Mouse (Mus musculus) retina, adult 2 months (tissue): Measurements from ENCODE around the gene Pbld2.

Source experiments
- DNase-seq: peaks from one replicate; pipeline ENCODE4 v3.0.0-alpha.2; 2012; ENCODE audit warnings: low read depth, low spot score

Pbld2 gene

GRCm38 (mm10) chr10:63062696-63063095 lies 38.6 kb downstream of the Pbld2 start:
- DNase-seq, result no peak

DNA sequence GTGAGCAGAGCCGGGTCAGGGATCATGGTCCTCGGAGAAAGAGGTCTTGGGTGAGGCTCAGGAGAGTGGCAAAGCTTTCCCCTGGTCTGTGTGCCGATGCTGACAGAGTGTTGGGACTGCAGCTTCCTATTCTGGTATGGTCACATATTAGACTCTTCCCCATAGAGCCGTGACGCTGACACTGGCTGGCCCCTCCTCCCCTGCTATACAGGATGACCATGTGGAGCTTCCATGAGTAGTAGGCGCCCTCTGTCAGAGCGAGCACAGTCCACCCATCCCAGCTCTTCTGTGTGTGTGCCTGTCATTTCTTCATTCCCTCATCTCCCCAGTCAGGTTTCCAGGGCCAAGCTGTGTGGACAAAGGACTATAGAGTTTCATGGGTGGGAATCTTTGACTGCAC lies 39.2 kb downstream of the Pbld2 start:
- no peak for DNase-seq

DNA sequence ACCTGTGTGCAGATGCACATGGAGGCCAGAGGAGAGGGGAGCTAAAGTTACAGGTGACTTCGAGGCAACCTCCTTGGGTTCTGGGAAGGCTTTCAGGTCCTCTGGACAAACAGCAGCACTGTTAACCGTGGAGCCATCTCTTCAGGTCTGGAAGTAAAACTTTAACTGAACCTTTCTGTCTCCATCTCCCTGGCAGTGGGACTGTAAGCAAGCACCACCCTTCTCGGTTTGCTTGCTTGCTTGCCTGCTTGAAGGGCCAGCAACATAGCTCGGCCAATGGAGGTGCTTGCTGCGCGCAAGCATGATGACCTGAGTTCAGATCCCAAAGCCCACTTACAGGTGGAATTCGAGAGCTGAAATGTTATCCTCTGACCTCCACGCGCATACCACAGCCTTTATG lies 40.4 kb downstream of the Pbld2 start:
- no peak for DNase-seq

DNA sequence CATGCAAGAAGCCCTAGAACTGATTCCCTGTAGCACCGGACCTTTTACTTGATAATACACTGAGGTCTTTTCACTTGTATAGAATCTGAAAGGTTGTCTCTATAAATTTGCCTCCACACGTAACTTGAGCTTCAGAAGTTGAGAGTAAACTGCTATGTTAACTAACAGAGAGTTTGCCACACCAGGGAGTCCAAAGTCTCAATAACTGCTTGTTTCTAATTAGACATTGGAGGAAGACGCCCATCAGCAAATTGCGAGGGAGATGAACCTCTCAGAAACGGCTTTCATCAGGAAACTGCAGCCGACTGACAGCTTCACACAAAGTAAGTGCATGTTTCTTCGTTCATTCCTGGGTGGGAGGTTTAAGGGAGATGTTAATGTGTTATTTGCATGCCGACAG lies 41.4 kb downstream of the Pbld2 start:
- no peak for DNase-seq

DNA sequence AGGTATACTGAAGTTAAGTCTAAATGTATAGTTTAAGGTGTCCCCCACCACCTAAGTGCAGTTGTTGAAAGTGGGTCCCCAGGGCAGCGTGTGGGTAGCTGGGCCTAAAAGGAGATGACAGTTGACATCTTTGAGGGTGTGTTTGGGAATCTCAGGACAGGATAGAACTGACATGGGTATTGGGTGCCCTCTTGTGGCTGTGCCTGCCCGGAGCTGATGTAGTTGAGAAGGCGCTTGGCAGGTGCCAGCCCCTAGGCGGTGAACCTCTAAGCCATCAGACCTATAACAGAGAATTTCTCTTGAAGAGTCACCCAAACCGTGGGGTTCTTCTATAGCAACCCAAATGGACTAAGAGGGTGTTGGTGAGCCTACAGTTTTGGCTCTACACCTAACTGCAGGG lies 41.9 kb downstream of the Pbld2 start:
- peak; percentile 77 for DNase-seq

GRCm38 (mm10) chr10:63086304-63086703 lies 62.2 kb downstream of the Pbld2 start:
- DNase-seq, result no peak

DNA sequence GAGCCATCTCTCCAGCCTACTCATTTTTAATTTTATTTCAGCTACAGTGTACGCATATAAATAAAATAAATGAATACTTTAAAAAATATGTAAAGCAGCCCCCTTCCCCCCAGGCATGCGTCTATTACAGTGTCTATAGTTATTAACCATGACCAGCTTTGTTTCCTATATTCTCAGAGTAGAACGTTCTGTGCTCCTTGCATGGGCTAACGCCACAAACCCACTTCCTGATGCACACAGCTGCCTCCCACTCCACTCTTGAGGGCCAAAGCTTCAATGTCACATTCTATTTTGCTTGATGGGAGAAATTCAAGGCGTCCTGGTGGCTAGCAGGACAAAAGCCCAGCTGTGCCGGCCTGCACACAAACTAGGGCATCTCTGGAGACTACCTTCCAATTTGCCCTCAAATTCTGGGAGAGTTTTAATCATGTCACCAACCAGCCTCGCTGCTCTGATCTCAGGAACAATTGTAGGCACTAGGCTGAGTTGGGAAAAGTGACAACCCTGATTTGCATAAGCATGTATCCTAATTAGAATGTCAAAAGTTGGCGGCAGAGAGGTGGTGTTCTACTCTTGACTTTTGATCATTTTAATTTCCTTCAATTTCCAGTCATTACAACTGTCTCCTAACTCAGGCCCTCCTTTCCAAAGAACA lies 65.1 kb downstream of the Pbld2 start:
- no peak for DNase-seq

DNA sequence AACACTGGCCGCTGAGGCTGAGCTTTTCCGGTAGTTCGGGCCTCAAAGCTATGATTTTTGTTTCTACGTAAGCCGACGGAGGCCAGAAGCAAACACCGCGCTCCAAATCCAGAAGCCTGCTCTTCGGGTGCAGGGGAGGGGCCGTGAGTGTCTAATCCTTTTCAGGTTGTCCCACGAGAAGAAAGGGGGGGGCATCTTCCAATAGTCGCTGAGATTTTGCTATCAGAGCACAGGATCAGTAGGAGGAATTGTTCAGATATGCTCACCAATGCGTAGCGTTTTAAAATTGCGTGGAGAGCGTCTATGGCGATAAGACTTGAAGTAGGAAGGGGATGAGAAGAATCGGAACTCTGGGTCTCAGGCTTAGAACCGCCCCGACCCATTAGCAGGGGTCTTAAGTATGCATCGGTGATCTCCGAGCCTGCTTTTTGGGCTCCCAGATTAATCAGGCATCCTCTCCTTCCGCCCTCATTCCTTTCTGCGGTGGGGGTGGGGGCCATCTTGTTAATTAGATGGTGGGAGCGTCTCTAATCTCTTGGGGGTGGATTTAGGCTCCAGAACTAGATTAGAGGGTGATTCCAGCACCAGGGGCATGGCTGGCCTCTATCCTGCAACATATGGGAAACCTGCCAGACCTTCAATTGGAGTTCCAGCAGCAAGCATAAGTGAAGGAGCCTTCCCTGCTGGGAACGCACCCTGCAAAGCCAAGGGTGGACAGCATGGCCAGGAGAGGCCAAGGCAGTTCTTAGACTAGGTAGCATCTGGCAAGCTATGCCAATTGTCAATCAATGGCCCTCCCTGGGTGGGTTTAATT lies 65.8 kb downstream of the Pbld2 start:
- DNase-seq, result no peak

DNA sequence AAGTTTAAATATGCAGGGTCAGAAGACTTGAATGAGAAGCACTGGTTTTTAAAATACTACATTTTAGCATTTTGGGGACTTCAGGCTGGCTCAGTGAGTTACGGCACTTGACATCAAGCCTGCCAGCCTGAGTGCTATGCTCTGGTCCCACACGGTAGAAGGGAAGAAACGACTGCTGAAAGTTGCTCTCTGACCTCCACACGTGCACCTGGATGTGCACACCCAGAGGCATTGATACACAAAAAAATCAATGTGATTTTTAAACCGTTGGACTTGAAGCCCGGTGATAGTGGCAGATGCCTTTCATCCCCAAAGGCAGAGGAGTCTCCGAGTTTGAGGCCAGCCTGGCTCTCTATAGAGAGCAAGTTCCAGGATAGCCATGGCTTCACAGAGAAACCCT lies 67.8 kb downstream of the Pbld2 start:
- DNase-seq, result no peak

DNA sequence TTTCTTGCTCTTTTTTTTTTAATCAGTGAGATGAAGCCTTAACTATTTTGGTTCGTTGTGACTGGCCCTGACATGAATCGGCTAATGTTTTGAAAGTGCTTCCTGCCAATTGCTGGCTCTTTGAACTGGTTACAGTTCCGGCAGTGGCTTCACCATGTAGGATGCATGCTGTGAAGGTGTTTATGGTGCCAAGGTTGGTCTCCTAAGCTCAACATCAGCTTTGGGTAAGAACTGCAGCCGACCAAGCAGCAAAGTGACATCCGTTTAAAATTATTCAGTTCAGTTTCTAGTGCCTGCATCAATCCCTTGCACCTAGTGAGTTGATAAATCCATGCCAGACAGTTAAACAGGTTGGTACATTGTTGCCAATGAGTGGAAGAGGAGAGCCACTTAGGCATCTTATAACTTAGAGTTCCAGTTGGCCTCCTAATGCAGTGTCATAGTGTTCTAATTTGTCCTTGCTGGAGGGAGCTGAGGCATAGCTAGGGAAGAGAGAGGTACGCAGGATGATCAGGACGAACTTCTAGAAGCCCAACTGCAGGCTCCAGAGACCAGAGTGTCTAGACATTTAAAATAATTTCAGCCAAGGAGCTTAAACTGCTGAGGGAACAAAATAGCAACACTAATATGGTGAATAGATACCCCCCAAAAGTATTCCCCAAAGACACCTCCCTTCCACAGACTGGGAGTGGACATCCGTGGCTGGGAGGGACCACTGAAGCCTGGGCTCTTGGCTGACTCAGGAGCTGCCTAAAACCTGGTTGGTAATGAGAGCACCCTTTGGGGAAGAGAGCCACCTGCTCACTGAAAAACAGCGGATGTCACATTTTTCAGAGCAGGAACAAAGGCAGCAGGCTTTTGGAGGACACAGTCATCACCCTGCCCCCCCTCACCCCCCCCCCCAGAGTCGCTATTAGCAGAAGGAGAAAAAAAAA lies 68.8 kb downstream of the Pbld2 start:
- no peak for DNase-seq

DNA sequence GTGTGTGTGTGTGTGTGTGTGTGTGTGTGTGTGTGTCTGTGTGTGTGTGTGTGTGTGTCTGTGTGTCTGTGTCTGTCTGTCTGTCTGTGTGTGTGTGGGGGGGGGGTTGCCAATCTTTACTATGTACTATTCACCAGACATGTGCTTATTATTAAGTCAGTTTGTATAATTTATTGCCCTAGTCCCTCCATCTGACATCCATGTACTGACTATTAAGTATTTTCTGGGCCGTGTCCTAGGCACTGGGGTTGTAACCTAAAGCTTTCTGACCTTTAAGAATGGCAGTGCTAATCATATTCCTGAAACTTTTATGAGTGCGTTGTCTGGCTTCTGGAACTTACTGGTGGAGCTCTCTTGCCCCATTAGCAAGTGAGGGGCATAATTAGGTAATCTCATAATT lies 72.6 kb downstream of the Pbld2 start:
- no peak for DNase-seq

DNA sequence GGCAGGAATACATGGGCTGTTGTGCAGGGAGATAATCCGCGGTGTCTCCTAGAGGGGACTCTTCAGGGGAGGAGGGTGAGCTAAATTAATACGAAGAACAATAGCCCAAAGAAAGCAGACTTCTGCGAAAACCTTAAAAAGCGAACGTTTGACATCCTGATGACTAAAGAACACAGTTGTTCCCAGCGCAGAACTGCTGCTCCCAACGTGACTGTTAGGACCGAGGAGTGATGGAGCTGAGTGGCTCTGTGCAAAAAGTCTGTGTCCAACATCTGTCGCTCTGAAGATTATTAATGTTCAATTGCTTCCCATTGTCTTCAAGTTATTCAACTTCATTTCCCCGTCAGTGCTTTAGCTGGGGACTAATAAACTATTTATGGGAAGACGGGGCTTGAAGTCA lies 74.1 kb downstream of the Pbld2 start:
- no peak for DNase-seq

GRCm38 (mm10) chr10:63099521-63099920 lies 75.4 kb downstream of the Pbld2 start, which contains the start of gene Atoh7:
TSS of gene Atoh7 (plus strand) at chr10:63099651.
- DNase-seq, result no peak

DNA sequence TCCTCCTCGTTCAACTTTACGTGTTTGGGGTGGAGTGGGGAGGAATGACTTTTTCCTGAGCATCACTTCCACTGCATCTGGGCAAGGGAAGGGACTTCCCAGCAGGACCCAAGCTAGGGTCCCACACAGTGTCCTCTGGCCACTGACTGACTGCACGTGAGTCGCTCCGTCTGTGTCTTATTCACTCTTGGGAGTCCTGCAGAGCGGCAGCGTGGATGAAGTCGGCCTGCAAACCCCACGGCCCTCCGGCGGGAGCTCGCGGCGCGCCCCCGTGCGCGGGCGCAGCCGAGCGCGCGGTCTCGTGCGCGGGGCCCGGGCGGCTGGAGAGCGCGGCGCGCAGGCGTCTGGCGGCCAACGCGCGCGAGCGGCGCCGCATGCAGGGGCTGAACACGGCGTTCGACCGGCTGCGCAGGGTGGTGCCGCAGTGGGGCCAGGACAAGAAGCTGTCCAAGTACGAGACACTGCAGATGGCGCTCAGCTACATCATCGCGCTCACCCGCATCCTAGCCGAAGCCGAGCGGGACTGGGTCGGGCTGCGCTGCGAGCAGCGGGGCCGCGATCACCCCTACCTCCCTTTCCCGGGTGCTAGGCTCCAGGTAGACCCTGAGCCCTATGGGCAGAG lies 75.9 kb downstream of the Pbld2 start:
- DNase-seq, result no peak

- no peak for DNase-seq
Observed at GRCm38 (mm10) chr10:63100657-63101056, 76.5 kb downstream of the Pbld2 start.
